Mouse (Mus musculus) ovary, postnatal 10 days (tissue): ENCODE data around the gene Slc5a4a.

Experiments
- DNase-seq: peaks from one replicate; pipeline ENCODE4 v3.0.0; 2022; ENCODE audit warnings: low spot score

Gene Slc5a4a

GRCm38 (mm10) chr10:76147278-76147677 is at the start of gene Slc5a4a:
Slc5a4a (plus strand) TSS chr10:76147451.
- no peak for DNase-seq

- DNase-seq, result no peak
These were observed 36.4 kb upstream of the Slc5a4a start, which contains the start of gene Slc5a4b for GRCm38 (mm10) chr10:76110861-76111260. Slc5a4b (minus strand) TSS chr10:76110961.

DNA sequence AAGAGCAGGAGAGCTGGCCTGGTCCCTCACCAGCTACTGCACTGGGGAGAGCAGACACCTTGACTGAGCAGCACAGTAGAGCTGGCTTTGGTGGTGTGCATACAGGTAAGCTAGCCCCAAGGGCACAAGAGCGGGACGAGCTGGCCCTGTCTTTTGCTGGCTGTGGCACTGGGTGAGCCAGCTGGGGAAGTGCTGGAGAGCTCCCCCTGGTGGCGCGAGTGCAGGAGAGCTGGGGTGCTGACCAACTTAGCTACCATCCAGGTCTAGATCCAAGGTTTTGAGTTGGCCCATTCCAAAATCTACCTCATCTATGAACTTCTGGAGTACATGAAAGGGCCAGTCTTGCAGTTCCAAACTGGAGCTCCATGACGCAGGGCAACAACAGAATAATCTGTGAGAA is 29.3 kb upstream of the Slc5a4a start:
- peak; percentile 18 for DNase-seq

GRCm38 (mm10) chr10:76118741-76119140 is 28.5 kb upstream of the Slc5a4a start:
- no peak for DNase-seq

- DNase-seq, result no peak
These were observed 27.0 kb upstream of the Slc5a4a start for GRCm38 (mm10) chr10:76120124-76120711.

DNA sequence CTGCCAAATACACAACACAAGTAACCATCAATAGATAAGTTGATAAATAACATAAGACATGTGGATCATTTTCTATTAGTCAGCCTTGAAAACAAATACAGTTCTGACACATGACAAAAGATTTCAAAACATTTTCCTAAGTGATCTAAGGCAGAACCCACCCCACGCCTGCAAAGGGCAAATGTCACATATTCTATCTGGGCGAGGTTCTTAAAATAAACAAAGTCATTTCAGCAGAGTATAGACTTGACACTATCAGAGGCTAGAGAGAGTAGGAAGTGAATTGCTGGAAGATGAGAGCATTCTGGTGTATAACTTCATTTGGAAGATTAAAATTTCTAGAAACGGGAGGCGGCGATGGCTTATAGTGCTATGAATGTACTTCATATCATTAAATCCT is 25.8 kb upstream of the Slc5a4a start:
- no peak for DNase-seq

DNA sequence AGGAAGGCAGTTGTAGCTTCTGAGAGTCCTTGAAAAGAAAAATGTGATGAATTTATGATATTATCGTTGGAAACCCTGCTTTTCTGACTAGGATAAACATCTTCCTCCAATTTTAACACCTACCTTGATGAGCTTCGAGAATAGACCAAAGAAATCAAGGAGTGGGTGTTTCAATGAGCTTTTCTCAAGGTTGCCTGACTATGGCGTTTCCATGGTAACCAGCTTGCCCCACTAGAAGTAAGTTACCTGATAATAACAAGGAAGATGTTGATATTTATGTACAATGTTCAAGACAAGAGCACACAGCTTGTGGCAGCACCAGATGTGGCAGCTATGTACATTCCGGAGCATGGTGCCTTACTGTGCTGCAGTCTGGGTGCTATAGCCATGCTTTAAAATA is 14.7 kb upstream of the Slc5a4a start:
- no peak for DNase-seq

GRCm38 (mm10) chr10:76136318-76136717 is 10.9 kb upstream of the Slc5a4a start:
- no peak for DNase-seq

- DNase-seq, result no peak
These were observed 405 bp upstream of the Slc5a4a start for GRCm38 (mm10) chr10:76146846-76147245.

DNA sequence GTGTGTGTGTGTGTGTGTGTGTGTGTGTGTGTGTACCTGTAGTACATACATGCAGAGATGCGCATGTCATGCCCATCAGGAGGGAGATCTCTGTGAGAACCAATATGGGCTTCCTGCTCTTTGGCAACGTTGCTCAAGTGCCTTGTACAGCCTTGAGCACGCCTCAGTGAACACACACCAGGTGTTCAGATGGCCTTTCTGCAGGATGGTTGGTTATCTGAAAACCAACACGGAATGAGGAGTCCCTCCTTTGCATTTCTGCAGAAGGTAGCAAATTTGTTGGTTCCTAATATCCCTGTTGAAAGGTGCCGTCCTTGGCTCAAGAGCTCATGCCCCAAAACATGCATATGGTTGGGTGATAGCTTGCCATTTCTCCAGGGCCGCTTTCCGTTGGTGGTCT is 8.7 kb downstream of the Slc5a4a start:
- DNase-seq, result no peak

DNA sequence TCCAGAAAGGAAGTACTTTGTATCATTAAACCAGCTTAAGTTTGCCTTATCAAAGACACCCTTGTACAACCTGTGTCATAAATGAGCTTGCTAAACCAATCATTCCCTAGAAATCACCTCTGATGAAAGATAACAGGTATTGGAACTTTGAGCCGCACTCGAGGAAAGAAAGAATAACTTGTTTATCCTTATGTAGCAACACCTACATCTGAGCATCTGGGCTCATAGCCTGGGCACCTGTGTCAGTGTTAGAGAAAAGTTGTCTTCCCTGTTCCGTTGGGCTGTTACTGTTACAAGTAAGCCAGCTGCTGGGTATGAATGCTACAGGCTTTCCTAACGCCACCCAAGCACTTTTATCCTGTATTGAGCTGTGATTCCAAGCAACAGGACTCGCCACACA is 10.3 kb downstream of the Slc5a4a start:
- DNase-seq, result no peak

DNA sequence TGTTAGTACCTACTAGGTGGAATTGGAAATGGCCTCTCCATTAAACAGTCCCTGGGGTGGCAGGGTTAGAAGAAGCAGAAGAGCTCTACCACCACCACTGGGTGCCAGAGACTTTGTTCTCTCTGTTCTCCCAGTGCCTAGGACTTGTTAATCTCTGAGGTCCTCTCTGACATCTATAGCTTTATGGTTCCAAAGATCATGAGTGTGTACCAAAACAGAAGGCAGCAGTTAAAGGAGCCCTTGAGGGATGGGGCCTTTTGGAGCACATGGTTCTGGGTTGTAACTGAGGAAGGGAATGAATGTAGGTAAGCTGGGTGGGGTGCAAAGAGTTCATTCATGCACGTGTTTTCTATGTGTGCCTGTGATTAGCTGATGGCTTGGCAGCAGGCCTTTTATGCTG is 10.8 kb downstream of the Slc5a4a start:
- no peak for DNase-seq

- DNase-seq, result no peak
These were observed 27.6 kb downstream of the Slc5a4a start for GRCm38 (mm10) chr10:76174899-76175298.

- no peak for DNase-seq
These were observed 38.0 kb downstream of the Slc5a4a start for GRCm38 (mm10) chr10:76185216-76185615.

DNA sequence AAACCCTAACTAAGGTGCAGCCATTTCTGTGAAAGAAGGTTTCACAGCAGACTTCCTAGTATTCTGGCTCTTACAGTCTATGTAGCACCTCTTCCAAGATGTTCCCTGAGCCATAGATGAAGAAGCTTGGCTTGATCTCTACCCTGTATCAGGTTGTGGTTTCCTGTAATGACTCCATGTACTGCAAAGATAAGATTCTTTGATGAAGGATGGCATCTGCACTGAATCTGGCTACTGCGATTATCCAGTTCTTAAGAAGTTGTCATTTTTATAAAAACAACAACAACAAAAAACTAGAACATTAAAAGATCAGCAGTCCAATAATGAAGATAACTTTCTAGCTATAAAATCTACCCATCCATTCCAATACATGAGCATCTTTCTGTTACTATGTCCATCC is 40.8 kb downstream of the Slc5a4a start:
- no peak for DNase-seq

DNA sequence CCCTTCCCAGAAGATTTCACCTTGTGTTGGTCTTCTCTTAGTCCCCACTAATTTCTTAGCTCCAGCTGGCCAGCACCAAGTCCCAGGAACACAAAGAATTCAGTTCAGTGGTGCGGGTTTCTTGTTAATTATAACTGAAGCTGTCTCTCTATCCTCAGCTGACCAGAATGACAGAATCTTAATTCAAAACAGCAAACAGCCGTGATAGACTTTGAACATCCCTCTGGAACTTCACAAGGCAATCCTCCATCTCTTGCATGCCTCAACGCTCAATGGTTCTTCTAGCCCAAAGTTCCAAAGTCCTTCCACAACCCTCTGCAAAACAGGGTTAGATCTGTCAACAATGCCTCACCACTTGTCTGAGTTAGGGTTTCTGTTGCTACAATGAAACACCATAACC is 54.2 kb downstream of the Slc5a4a start:
- DNase-seq, result no peak

GRCm38 (mm10) chr10:76201978-76202377 is 54.7 kb downstream of the Slc5a4a start:
- peak; percentile 56 for DNase-seq

DNA sequence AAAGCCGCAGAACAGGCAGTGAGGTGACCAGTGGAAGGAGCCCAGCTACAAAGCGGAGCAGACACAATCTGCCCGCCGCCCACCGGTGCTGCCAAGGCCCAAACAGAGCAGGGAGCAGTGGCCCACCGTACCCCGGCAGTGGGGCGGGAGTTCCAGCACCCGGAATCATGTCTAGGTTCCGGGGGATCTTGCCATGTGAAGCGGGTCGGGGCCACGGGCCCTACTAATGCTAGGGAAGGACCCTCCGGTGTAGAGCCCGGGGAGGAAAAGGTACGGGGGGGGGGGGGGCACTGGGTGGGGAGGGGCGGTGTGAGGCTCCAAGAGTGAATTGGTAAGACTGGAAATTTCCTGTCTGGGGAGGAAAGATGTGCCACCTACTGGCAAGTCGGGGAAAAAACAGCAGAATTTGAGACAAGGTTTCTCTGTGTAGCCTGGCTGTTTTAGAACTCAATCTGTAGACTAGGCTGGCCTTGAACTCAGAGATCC is 56.6 kb downstream of the Slc5a4a start:
- no peak for DNase-seq

- DNase-seq, result no peak
These were observed 60.1 kb downstream of the Slc5a4a start for GRCm38 (mm10) chr10:76207262-76207796.

DNA sequence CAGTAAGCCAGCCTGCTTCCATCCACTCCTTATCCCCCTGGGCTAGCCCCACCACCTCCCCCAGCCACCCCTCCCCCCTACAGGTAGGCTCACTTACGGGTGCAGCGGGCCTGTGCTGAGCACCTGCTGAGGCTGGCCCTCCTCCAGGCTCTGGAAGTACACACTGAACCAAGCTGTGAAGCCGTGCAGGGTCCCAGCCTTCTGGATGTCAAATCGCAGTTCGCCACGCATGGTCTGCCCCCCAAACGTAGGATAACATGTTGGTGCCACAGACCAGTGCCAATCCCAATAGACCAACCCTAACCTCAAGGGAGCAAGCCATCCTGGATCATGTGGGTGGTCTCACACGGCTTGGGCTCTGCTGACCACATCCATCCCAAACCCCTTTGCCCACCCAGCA is 62.0 kb downstream of the Slc5a4a start:
- DNase-seq, result no peak

- DNase-seq, result no peak
These were observed 63.6 kb downstream of the Slc5a4a start for GRCm38 (mm10) chr10:76210806-76211205.

DNA sequence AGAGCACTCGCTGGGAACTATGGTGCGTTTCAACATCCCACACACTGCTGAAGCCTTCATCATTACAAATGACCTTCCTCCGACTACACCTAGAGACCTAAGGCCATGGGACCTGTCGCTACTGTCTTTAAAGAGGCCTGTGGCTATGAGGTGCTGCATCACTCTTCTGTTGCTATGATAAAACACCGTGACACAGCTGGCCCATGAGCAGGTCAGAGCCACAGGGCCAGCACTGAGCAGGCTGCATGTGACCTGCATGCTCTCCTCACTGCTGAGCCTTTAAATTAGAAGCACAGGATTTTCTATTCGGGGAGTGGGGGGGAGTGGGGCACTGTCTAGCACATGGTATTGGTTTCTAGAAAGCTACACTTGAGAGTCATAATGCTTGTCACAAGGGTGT is 64.9 kb downstream of the Slc5a4a start:
- DNase-seq, result no peak

DNA sequence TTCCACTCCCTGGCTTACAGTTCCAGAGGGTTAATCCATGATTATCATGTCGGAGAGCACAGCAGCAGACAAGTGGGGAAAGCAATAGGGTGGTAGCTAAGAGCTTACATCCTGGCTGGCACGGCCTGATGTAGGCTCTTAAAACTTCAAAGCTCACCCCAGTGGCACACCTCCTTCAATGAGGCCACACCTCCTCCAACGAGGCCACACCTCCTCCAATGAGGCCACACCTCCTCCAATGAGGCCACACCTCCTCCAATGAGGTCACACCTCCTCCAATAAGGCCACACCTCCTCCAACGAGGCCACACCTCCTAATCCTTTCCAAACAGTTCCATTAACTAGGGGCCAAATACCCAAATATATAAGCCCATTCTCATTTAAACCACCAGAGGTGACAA is 66.9 kb downstream of the Slc5a4a start:
- no peak for DNase-seq

DNA sequence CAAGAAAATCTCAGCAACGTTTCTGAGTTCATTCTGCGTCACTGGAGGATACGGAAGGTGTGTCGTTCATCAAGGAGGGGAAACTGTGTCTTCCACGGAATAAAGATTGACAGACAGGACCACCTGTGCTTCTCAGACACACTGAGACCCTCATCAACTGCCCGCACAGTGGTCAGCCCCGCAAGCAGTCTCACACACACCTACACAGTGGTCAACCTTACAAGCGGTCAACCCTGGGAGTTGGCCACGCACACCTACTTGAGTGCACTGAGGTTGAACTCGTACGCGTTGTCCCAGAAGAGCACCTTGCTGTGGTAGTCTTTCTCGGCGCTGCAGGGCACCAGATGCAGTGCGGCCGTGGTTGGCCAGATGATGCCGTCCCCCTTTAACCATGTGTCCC is 69.8 kb downstream of the Slc5a4a start:
- no peak for DNase-seq
